Comparison of ENCODE assay signal across 9 mouse cellular contexts in genomic region chr19:7171447-7171846, GRCm38 (mm10). TPM values are rescaled to one million over a fixed set of nuclear protein-coding genes. Genes with fewer than 3 reads are reported as not detected.
DNase-seq lines count a peak whose midpoint lies in the region; ATAC-seq and TF ChIP-seq lines count a peak whose summit lies in the region.
"Had no signal": no experiment of that assay in that cellular context is flagged by ENCODE, and none has a peak within 500 bp of the region (broad histone marks: within the 10 kb centered on the region; RNA-seq: fewer than 3 reads in every experiment).

No protein-coding gene starts in this region.

- intact Hi-C loops in gastrocnemius, adult 2 months (cut with DNase I), result no loop called here
- intact Hi-C loops in gastrocnemius, postnatal 36 days (cut with DNase I), result no loop called here

- no peaks in the 10 kb centered on the region for H3K36me3 ChIP-seq in neural tube, embryonic 11.5 days (ENCODE audit: control insufficient read depth, insufficient read depth, low read length)
- H3K36me3 ChIP-seq in intestine, embryonic 15.5 days, result no peaks in the 10 kb centered on the region

- H3K4me1 ChIP-seq in neural tube, embryonic 11.5 days (ENCODE audit: control insufficient read depth, insufficient read depth, low read length), result peaks cover 22% of the 10 kb centered on the region
- H3K4me1 ChIP-seq in intestine, embryonic 15.5 days (replicated peaks), result peaks cover 24% of the 10 kb centered on the region

- peak overlapping the region; percentile 26; the same call in 1 of the 2 replicates for H3K9ac ChIP-seq in neural tube, embryonic 11.5 days (ENCODE audit: low read length)
- no peak overlapping the region for H3K9ac ChIP-seq in intestine, embryonic 15.5 days

- 11% methylated on average over 8 of the region's 8 CpGs for WGBS in neural tube, embryonic 11.5 days
- WGBS in intestine, embryonic 15.5 days, result 15% methylated on average over 8 of the region's 8 CpGs

- H3K27ac ChIP-seq in gastrocnemius, adult 2 months, result peak overlapping the region; percentile 77
- H3K27ac ChIP-seq in neural tube, embryonic 11.5 days (ENCODE audit: low read depth, low read length), result no peak overlapping the region
- no peak overlapping the region for H3K27ac ChIP-seq in intestine, embryonic 15.5 days

- H3K4me2 ChIP-seq in neural tube, embryonic 11.5 days (ENCODE audit: low read depth), result no peak overlapping the region
- H3K4me2 ChIP-seq in intestine, embryonic 15.5 days (replicated peaks), result no peak overlapping the region

- DNase-seq in gastrocnemius, adult 2 months, result no peak
- DNase-seq in gastrocnemius, postnatal 36 days, result no peak
- no peak for DNase-seq in neural tube, embryonic 11.5 days (ENCODE audit: low spot score)
- DNase-seq in neural tube, embryonic 10.5 days (ENCODE audit: extremely low spot score, low spot score), result no peak
- no peak for DNase-seq in yolk sac, embryonic 10.5 days (ENCODE audit: low spot score)
- DNase-seq in Muller cell, postnatal 12 days (ENCODE audit: inconsistent ontology term), result no peak
- DNase-seq in thymus, postnatal 14 days, result no peak

- 0 out of 2 replicates have a peak, but pooled peaks have one; percentile 14 for ATAC-seq in neural tube, embryonic 11.5 days (ENCODE audit: insufficient read depth, low FRiP score, low TSS enrichment)
- ATAC-seq in intestine, embryonic 15.5 days, result peak; percentile 34

- no peaks in the 10 kb centered on the region for H3K9me3 ChIP-seq in neural tube, embryonic 11.5 days (ENCODE audit: control insufficient read depth, low read length)
- no peaks in the 10 kb centered on the region for H3K9me3 ChIP-seq in intestine, embryonic 15.5 days

- H3K4me3 ChIP-seq in gastrocnemius, adult 2 months, result no peak overlapping the region
- no peak overlapping the region for H3K4me3 ChIP-seq in neural tube, embryonic 11.5 days (ENCODE audit: low read depth, low read length)
- no peak overlapping the region for H3K4me3 ChIP-seq in intestine, embryonic 15.5 days (replicated peaks)
- H3K4me3 ChIP-seq: erythroblast, embryonic 14.5 days had no signal

- TF ChIP-seq CTCF in gastrocnemius, adult 2 months (IDR thresholded peaks at IDR 0.05), result no peak

- H3K27me3 ChIP-seq in neural tube, embryonic 11.5 days (ENCODE audit: control insufficient read depth, insufficient read depth, low read length), result peaks cover 23% of the 10 kb centered on the region
- peaks cover 24% of the 10 kb centered on the region for H3K27me3 ChIP-seq in intestine, embryonic 15.5 days (replicated peaks)

RNA-seq across cellular contexts. Expression of gene Otub1, which starts 34.7 kb away (rescaled TPM):
- total RNA-seq in gastrocnemius, adult 2 months (2021), result 10 to 100 TPM; 45.0 to 50.3 TPM
- total RNA-seq in gastrocnemius, postnatal 36 days (2021), result 10 to 100 TPM; 45.4 to 49.9 TPM
- polyA plus RNA-seq in neural tube, embryonic 11.5 days (2014; fragmentation: Nextera tagmentation; extraction: Ambion mirVana), result 248 and 255 TPM in 2 replicates
- polyA plus RNA-seq in intestine, embryonic 15.5 days (2015; fragmentation: Nextera tagmentation; extraction: Ambion mirVana), result 166 and 172 TPM in 2 replicates

RNA-seq across cellular contexts. Expression of gene Cox8a, which starts 46.0 kb away (rescaled TPM):
- 100 to 1,000 TPM in 1 of 2 experiments, 10 to 100 TPM in 1; 72.4 to 113 TPM for total RNA-seq in gastrocnemius, adult 2 months (2021)
- 10 to 100 TPM; 80.2 to 87.0 TPM for total RNA-seq in gastrocnemius, postnatal 36 days (2021)
- 706 and 761 TPM in 2 replicates for polyA plus RNA-seq in neural tube, embryonic 11.5 days (2014; fragmentation: Nextera tagmentation; extraction: Ambion mirVana)
- polyA plus RNA-seq in intestine, embryonic 15.5 days (2015; fragmentation: Nextera tagmentation; extraction: Ambion mirVana), result 1,343 and 1,351 TPM in 2 replicates
